Mouse (Mus musculus): ENCODE measurements around the gene Gm27029. TPM values are rescaled to one million over a fixed set of nuclear protein-coding genes. Genes with fewer than 3 reads are reported as not detected.

Gm27029 gene
- 1 to 10 TPM; 1.6 to 2.0 TPM for total RNA-seq (2023)

GRCm38 (mm10) chr11:101424105-101424851, at the start of gene Gm27029:
Gene Gm27029 (minus strand): TSS chr11:101424796.

DNA sequence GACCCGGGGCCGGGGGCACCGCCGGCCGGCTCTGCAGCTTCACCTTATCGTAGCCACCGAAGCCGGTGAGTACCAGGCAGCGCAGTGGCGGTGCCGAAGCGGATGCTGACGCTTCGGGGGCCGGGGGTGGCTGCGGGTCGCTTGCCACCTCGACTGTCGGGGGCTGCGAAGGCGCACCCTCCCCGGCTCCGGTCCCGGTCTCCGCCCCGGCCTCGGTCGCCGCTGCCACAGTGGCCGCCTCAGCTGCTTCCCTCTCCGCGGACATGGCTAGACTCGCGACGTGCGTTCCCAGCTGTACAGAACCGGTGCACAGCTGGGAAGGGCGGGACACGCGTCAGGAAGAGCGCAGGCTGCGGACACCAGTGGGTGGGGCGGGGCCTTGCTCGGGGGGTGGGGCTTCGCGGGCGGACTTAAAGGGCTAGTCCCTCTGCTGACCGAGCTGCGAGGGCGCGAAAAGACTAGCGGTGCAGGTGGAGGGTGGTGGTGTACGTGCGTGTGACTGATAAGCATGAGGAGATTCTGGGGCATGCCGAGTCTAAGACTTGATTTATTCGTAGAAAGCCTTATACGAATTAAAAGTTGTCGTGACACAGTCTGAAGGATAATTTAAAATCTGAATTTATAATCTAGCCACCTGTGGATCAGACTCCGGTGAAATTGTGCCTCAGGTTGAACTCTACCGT, 41.4 kb upstream of the Gm27029 start, which contains the start of gene Vat1:
Gene Vat1 (minus strand): TSS at position 362 of the 683 bp plus-strand sequence.

GRCm38 (mm10) chr11:101464211-101465100, 39.9 kb upstream of the Gm27029 start, which contains the start of gene Rnd2:
Gene Rnd2 (plus strand): TSS chr11:101464999.

GRCm38 (mm10) chr11:101448274-101448746, 23.7 kb upstream of the Gm27029 start, which contains the start of gene Ifi35:
Gene Ifi35 (plus strand): TSS chr11:101448407.

DNA sequence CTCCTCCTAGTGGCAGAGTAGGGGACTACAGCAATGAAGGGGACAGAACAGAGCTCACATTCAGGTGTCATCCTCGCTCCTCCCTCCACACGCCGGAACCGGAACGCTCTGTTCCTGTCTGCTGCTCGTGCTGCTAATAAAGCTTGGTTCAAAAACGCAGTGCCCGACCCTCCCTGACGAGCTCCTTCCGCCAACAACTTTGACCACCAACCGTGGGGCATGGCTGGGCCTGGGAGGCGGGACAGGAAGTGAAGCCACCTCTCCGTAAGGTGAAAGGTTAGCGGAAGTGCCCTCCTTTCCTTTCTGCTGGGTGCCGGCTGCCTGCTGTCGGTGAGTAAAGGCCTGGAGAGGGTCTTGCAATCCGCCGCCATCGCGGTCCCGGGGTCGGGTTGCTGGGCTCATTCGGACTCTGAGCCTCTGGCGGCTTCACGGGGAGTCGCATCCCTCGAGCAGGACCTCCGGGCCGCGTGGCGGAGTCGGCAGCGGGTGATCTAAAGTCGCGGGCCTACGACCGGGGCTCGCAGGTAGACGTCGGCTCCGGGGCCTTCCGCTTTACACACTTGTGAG, 17.6 kb upstream of the Gm27029 start, which contains the start of gene Rpl27:
Gene Rpl27 (plus strand): TSS at position 172 of the 567 bp plus-strand sequence.

GRCm38 (mm10) chr11:101424925-101425813, 573 bp upstream of the Gm27029 start, which contains the start of the genes Rundc1 and Ptges3l:
Gene Rundc1 (plus strand): TSS chr11:101425085.
Gene Ptges3l (minus strand): TSS chr11:101425333.

DNA sequence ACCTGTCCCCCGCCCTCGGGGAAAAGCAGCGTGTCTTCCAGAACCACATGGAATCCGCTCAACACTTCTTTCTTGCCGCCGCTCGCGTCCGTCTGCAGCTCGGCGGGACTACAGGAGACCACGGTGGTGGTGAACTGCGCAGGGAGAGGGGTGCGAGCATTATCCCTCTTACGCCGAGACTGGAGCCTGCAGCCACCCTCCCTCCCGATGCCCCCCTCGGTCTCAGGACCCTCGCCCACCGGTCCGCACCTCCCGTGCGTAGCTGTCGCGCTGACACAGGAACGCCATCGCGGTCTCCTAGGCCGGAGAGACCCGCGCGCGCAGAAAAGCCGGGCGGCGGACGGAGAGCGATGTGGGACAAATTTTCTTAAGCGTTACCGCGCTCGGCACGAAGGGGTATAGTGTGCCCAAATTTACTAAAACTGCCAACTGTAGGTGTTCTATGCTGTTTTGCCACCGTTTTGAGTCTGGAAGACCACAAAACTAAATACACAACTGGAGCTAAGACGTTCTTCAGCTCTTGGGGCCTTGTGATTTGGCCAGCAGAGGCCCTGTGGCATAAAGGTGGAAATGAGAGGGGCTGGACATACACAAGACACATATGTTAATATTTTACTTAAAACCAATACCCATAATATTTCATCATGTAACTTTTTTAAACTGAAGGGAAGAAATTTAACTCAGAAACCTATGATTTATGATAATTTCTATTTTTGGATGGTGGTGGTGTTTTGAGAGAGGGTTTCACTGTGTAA, 7.3 kb downstream of the Gm27029 start, which contains the start of gene Aarsd1:
Gene Aarsd1 (minus strand): TSS at position 515 of the 755 bp plus-strand sequence.

GRCm38 (mm10) chr11:101367326-101367935, 57.2 kb downstream of the Gm27029 start, which contains the start of gene G6pc:
Gene G6pc (plus strand): TSS chr11:101367561.

Other genes with a start within 250 kb of the Gm27029 start
- gene Ccr10, start 249.4 kb downstream of the Gm27029 start, total RNA-seq (2023) = under 1 TPM; 0.77 to 0.83 TPM
- gene Ezh1, start 198.3 kb downstream of the Gm27029 start, total RNA-seq (2023) = 10 to 100 TPM; 40.5 to 48.5 TPM
- not detected for gene Ramp2, start 178.8 kb downstream of the Gm27029 start, total RNA-seq (2023)
- gene Vps25, start 171.1 kb downstream of the Gm27029 start, total RNA-seq (2023) = 10 to 100 TPM; 59.3 to 60.8 TPM
- gene Wnk4, start 164.2 kb downstream of the Gm27029 start, total RNA-seq (2023) = 1 to 10 TPM in 1 of 2 experiments, under 1 TPM in 1; 0.93 to 1.4 TPM
- gene Cntd1, start 145.8 kb downstream of the Gm27029 start, total RNA-seq (2023) = 1 to 10 TPM; 1.1 TPM
- gene Coa3, start 145.7 kb downstream of the Gm27029 start, total RNA-seq (2023) = 10 to 100 TPM; 28.9 to 32.6 TPM
- gene Becn1, start 122.5 kb downstream of the Gm27029 start, total RNA-seq (2023) = 100 to 1,000 TPM; 134 to 148 TPM
- gene Psme3, start 108.6 kb downstream of the Gm27029 start, total RNA-seq (2023) = 10 to 100 TPM; 71.5 to 76.8 TPM
- 1 to 10 TPM; 3.7 to 4.9 TPM for gene Aoc2, start 99.7 kb downstream of the Gm27029 start, total RNA-seq (2023)
- under 1 TPM; 0.13 to 0.18 TPM for gene Aoc3, start 94.2 kb downstream of the Gm27029 start, total RNA-seq (2023)
- gene G6pc, start 57.2 kb downstream of the Gm27029 start, total RNA-seq (2023) = not detected
- gene Aarsd1, start 7.2 kb downstream of the Gm27029 start, total RNA-seq (2023) = 10 to 100 TPM; 17.1 to 19.2 TPM
- 1 to 10 TPM; 6.6 to 7.7 TPM for gene Rundc1, start 289 bp upstream of the Gm27029 start, total RNA-seq (2023)
- under 1 TPM; 0.35 to 0.82 TPM for gene Ptges3l, start 537 bp upstream of the Gm27029 start, total RNA-seq (2023)
- gene Rpl27, start 17.5 kb upstream of the Gm27029 start, total RNA-seq (2023) = 10 to 100 TPM; 45.5 to 47.2 TPM
- gene Ifi35, start 23.6 kb upstream of the Gm27029 start, total RNA-seq (2023) = 10 to 100 TPM; 16.4 to 21.7 TPM
- under 1 TPM in 1 of 2 experiments, not detected in 1; 0.61 TPM for gene Rnd2, start 40.2 kb upstream of the Gm27029 start, total RNA-seq (2023)
- gene Vat1, start 41.4 kb upstream of the Gm27029 start, total RNA-seq (2023) = 10 to 100 TPM; 14.6 to 16.3 TPM
- 10 to 100 TPM; 15.4 to 19.1 TPM for gene Brca1, start 127.2 kb upstream of the Gm27029 start, total RNA-seq (2023)
- gene Nbr1, start 127.4 kb upstream of the Gm27029 start, total RNA-seq (2023) = 10 to 100 TPM; 59.5 to 80.0 TPM
- 10 to 100 TPM; 11.5 to 11.6 TPM for gene Tmem106a, start 157.4 kb upstream of the Gm27029 start, total RNA-seq (2023)
- not detected for gene Gm11634, start 174.5 kb upstream of the Gm27029 start, total RNA-seq (2023)
- 10 to 100 TPM; 17.1 to 20.1 TPM for gene Rdm1, start 202.4 kb upstream of the Gm27029 start, total RNA-seq (2023)
- gene Arl4d, start 240.7 kb upstream of the Gm27029 start, total RNA-seq (2023) = 1 to 10 TPM in 1 of 2 experiments, under 1 TPM in 1; 0.68 to 1.6 TPM